Mouse (Mus musculus): ENCODE data around the gene Slco1a6. TPM values are rescaled to one million over a fixed set of nuclear protein-coding genes. Genes with fewer than 3 reads are reported as not detected.
"Not testable (repeated sequence)": the region's sequence is repeated elsewhere in the genome, so short reads cannot be mapped to it uniquely, and the experiment has no call there.

Slco1a6 gene
- total RNA-seq (2021), result not detected
- long read RNA-seq, experiment 1, result 0 reads
- long read RNA-seq, experiment 2, result 0 reads

GRCm38 (mm10) chr6:142208421-142208820, at the start of gene Slco1a6:
Gene Slco1a6, minus strand, starts transcription at chr6:142208521.
- DNase-seq, result no peak

DNA sequence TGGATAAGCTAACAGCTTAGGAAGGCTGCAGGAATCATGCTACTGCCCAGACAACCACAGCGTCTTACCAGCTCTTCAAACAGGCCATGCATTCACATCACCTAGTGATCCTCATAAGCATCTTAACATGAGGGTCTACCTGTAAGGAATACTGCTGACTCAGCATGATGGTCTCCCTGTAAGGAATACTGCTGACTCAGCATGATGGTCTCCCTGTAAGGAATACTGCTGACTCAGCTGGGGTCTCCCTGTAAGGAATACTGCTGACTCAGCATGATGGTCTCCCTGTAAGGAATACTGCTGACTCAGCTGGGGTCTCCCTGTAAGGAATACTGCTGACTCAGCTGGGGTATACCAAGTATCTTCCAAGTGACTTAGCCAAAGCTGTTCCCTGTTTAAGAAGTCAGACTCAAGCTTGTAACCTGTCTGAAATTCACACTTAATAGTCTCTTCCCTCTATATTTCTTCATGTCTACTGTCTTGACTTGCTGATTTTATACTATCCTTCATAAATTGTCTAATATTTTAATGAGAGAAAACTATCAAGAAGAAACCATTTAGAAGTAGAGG, 42.5 kb upstream of the Slco1a6 start:
- not testable (repeated sequence) for DNase-seq

- no peak for DNase-seq
Measured at GRCm38 (mm10) chr6:142245065-142245464, 36.7 kb upstream of the Slco1a6 start.

GRCm38 (mm10) chr6:142239468-142239867, 31.1 kb upstream of the Slco1a6 start:
- DNase-seq, result no peak

DNA sequence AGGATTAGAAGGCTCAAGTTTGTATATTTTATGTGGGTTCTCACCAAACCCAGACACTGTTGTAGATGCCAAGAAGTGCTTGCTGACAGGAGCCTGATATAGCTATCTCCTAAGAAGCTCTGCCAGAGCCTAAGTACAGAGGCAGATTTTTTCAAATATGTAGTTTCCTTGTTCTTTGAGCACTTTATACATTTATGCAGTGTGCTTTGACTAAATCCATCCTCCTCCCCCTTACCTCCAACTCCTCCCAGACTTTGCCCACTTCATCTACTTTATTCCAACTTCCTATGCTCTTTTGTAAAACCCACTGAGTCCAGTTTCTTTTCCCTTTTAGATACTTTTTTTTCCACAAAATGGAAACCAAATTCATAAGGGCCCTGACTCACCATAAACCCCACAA, 11.8 kb upstream of the Slco1a6 start:
- DNase-seq, result no peak

GRCm38 (mm10) chr6:142211821-142212220, 3.5 kb upstream of the Slco1a6 start:
- DNase-seq, result no peak

GRCm38 (mm10) chr6:142209749-142210148, 1.4 kb upstream of the Slco1a6 start:
- no peak for DNase-seq

- DNase-seq, result no peak
Measured at GRCm38 (mm10) chr6:142200524-142200923, 7.8 kb downstream of the Slco1a6 start.

GRCm38 (mm10) chr6:142194245-142194644, 14.1 kb downstream of the Slco1a6 start:
- DNase-seq, result no peak

DNA sequence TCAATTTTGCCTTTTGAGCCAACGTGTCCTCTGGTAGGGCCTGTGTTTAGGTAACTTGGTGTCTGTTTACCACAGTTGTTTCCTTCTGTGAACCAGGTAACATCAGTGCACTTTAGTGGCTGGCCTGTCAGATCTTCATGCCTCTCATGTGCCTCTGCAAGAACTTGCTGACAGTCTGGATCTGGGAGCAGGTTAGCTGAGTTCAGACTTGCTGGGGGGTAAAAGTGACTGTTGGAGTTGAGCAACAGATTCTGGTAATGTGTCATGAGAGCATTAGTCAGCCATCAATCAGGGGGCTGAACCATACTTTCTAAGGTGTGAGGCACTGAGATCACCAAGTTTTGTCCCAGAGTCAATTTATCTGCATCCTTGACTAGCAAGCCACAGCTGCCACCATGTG, 16.4 kb downstream of the Slco1a6 start:
- no peak for DNase-seq

GRCm38 (mm10) chr6:142187426-142187825, 20.9 kb downstream of the Slco1a6 start:
- DNase-seq, result no peak

DNA sequence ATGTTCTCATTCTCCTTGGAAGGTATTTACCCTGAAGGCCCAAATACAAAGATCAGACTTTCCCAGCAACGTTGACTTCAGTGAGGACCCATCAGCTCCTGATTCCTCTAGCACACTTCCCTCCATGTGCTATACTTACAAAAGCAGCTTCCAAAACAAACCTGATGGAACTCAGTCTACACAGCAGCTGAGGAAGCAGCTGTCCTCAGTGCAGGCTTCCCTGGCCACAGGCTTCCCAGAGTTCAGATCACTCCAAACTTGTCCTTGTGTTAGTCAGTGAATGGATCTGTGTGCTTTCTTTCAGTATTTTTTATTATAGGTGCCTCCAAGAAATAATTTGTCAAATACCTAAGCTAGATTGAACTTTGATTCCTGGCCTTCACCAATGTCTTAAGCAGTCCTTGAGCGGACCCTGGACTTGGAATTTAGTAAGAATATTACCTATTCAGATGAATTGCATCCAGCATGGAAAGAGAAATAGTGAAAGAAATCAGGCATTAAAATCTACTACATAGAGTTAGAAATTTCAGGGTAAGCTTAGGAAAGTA, 22.4 kb downstream of the Slco1a6 start:
- no peak for DNase-seq

DNA sequence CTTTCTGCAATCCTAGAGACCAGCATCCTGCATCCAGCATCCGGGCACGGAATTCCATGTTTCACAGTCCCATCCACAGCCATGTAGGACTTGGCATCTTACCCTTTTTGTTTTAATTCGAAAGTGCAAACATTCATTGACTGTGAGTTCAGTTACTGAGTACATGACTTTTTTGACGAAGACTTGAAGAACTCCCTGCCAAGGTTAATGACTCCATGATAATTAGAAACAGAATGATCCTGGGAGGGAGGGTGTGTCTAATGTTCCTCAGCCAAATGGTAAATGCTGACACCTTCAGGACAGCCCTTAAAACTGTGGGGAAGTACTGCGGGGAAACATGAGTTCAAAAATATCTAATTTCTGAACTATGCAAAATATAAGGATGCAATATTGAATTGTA, 44.9 kb downstream of the Slco1a6 start:
- no peak for DNase-seq

- DNase-seq, result no peak
Measured at GRCm38 (mm10) chr6:142161171-142161570, 47.1 kb downstream of the Slco1a6 start.

GRCm38 (mm10) chr6:142154081-142154480, 54.2 kb downstream of the Slco1a6 start:
- DNase-seq, result not testable (repeated sequence)

DNA sequence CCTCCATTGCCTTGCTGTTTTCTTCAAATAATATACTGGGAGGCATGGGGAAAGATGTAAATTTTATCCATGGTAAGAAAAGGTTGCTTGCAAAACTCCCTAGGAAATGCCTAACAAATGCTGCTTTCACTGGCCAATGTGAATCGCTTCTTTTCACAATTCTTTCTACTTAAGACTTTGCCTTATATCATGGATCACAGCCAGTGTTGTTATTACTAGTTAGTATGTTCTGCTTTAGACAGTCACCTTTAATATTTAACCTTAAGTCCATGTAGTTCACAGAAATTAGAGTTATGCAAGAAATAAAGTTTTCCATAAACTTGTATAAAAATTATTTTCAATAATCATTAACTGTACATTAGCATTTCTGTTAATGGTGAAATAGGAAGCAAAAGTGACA, 60.0 kb downstream of the Slco1a6 start:
- no peak for DNase-seq

DNA sequence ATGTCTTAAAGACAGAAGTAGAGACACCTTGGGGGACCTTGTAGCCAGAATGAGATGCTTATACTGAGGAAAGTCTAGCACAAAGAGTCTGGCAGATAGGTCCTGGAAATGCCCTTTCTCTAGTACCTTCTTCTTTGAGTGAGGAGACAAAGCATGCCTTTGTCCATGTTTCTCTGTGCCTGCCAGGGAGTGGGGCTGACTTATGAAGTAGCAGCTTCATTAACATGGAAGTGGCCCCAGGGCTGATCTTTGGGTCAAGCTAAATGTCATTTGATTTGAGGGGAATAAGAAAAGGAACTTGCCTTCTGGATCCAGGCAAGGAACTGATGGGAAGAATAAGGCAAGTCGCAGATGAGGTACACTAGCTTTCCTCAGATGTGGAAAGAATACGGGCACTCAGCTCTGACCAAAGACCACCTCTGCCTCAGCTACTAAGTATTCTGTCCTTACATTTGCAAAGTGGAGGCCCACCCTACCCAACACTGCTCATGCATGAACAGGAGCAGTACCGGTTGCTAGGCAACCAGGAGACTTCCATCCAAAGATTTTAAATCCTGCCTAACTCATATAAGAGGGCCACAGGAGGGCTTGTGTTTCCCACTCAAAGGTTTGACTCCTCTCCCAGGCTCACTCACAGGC, 96.5 kb downstream of the Slco1a6 start:
- DNase-seq, result no peak

- no peak for DNase-seq
Measured at GRCm38 (mm10) chr6:142091126-142091525, 117.2 kb downstream of the Slco1a6 start.

GRCm38 (mm10) chr6:142058281-142058680, 150.0 kb downstream of the Slco1a6 start:
- not testable (repeated sequence) for DNase-seq

- no peak for DNase-seq
Measured at GRCm38 (mm10) chr6:142047689-142048088, 160.6 kb downstream of the Slco1a6 start.

DNA sequence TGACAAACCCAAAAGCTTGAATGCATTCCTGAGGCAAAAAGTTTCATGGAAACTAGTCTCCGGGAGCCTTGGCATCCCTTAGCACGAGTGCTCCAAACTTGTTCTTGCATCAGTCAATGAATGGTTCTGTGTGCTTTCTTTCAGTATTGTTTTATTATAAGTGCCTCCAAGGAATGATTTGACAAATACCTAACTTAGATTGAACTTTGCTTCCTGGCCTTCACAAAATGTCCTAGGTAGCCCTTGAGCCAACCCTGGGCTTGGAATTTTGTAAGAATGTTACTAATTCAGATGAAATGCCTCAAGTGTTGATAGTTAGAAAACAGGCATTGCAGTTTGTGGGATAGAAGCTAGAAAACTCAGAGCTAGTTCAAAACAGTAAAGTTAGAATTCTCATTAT, 162.6 kb downstream of the Slco1a6 start:
- no peak for DNase-seq

DNA sequence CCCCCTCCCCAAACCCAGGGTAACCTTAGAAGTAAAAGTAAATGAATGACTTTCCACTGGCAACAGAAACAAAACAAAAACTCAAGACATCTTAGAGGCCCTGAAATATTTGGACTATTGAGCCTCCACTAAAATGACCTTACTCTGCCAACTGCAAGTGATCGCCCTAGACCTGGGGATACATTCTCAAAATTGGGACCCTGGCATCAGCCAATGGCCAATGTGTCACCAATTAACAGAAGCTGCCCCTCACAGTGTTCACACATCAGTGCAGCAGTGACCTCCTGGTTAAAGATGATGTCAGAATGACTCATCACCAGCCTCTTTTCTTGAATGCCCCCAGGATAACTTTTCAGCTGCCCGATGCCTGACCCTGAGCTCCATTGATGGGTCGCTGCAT, 166.4 kb downstream of the Slco1a6 start:
- DNase-seq, result no peak

- peak; percentile 10 for DNase-seq
Measured at GRCm38 (mm10) chr6:142040306-142041175, 167.8 kb downstream of the Slco1a6 start.

All from gastrocnemius, postnatal 10 days (tissue).